20 mouse cellular contexts compared by ENCODE assay signal in the genomic region with DNA sequence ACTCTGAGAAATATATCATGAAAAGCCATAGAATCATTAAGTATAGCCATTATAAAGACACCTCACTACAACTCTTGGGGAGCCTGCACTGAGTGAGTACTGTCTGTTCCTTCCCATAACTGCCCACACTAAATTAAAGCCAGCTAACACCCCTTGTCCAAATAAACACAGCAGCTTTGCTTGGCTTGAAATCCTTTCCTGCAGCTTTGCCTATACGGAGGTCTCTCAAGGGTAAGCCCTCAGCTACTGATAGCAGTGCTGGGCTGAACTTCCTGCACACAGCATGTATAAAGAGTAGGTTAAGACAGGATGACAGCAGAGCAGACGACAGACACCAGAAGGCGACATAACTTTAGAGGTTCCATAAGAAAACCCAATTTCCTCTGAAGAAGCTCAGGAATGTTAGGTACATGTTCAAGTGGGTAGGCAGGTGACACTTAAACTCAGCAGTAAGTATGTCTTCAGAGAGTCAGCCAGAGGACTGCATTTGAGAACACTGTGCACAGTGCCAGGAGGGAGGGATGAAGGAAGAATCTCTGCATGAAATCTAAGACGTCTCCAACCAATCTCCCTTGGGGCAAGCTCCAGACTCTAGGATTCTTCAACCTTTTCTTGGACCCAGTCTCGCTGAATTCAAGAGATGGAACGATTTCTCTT. TPM values are rescaled to one million over a fixed set of nuclear protein-coding genes. Genes with fewer than 3 reads are reported as not detected.
DNase-seq lines count a peak whose midpoint lies in the region; ATAC-seq lines count a peak whose summit lies in the region.
"Had no signal": no experiment of that assay in that cellular context is flagged by ENCODE, and none has a peak within 500 bp of the region (broad histone marks: within the 10 kb centered on the region; RNA-seq: fewer than 3 reads in every experiment).

No protein-coding gene starts in this region.

- no peaks in the 10 kb centered on the region for H3K36me3 ChIP-seq in heart, embryonic 16.5 days (ENCODE audit: control insufficient read depth, insufficient read depth)
- H3K36me3 ChIP-seq in lung, embryonic 16.5 days (ENCODE audit: control insufficient read depth, insufficient read depth, low read length), result no peaks in the 10 kb centered on the region; the same call in 1 of the 2 replicates

- no peak overlapping the region for H3K9ac ChIP-seq in heart, embryonic 16.5 days (ENCODE audit: low read length)
- no peak overlapping the region for H3K9ac ChIP-seq in lung, embryonic 16.5 days (ENCODE audit: low read length)
- H3K9ac ChIP-seq: forebrain, embryonic 13.5 days; hindbrain, embryonic 15.5 days; liver, embryonic 12.5 days; neural tube, embryonic 13.5 days had no signal

- intact Hi-C loops in gastrocnemius, postnatal 36 days (cut with DNase I), result no loop called here

- H3K4me1 ChIP-seq in heart, embryonic 16.5 days (ENCODE audit: control insufficient read depth, insufficient read depth, low read length), result no peaks in the 10 kb centered on the region
- H3K4me1 ChIP-seq in lung, embryonic 16.5 days (replicated peaks; ENCODE audit: control insufficient read depth, insufficient read depth, low read length), result 0 out of 2 replicates have a peak, but pooled peaks cover 4% of the 10 kb centered on the region
- H3K4me1 ChIP-seq: forebrain, embryonic 13.5 days; hindbrain, embryonic 15.5 days; limb, embryonic 10.5 days; liver, embryonic 12.5 days had no signal

- ATAC-seq in heart, embryonic 16.5 days (replicated peaks; ENCODE audit: extremely low read depth, insufficient read depth, low FRiP score), result peak; percentile 70
- ATAC-seq in lung, embryonic 16.5 days (ENCODE audit: low read depth), result peak; percentile 56; the same call in 1 of the 2 replicates
- ATAC-seq: activated CD4-positive, CD25-positive, alpha-beta regulatory T cell, adult 4 months; forebrain, embryonic 13.5 days; liver, embryonic 12.5 days; midbrain, embryonic 16.5 days had no signal

- no peak overlapping the region for H3K4me2 ChIP-seq in heart, embryonic 16.5 days (ENCODE audit: low read depth, low read length)
- H3K4me2 ChIP-seq in lung, embryonic 16.5 days (ENCODE audit: low read depth, low read length), result no peak overlapping the region
- H3K4me2 ChIP-seq: forebrain, embryonic 13.5 days; hindbrain, embryonic 15.5 days; liver, embryonic 12.5 days; neural tube, embryonic 13.5 days had no signal

- WGBS in heart, embryonic 16.5 days, result 45% methylated on average over 6 of the region's 6 CpGs
- 35% methylated on average over 6 of the region's 6 CpGs for WGBS in lung, embryonic 16.5 days

- no peak overlapping the region for H3K27ac ChIP-seq in heart, embryonic 16.5 days (ENCODE audit: low read length)
- no peak overlapping the region for H3K27ac ChIP-seq in lung, embryonic 16.5 days (ENCODE audit: low read length)
- H3K27ac ChIP-seq: forebrain, embryonic 13.5 days; hindbrain, embryonic 15.5 days; limb, embryonic 10.5 days; liver, embryonic 12.5 days; neural tube, embryonic 13.5 days had no signal

- no peak overlapping the region for H3K4me3 ChIP-seq in heart, embryonic 16.5 days (ENCODE audit: low read length)
- H3K4me3 ChIP-seq in lung, embryonic 16.5 days (ENCODE audit: low read length), result no peak overlapping the region
- H3K4me3 ChIP-seq: forebrain, embryonic 13.5 days; hindbrain, embryonic 15.5 days; limb, embryonic 10.5 days; liver, embryonic 12.5 days; neural tube, embryonic 13.5 days had no signal

- H3K27me3 ChIP-seq in heart, embryonic 16.5 days (ENCODE audit: control insufficient read depth, insufficient read depth, low read length), result no peaks in the 10 kb centered on the region
- no peaks in the 10 kb centered on the region for H3K27me3 ChIP-seq in lung, embryonic 16.5 days (ENCODE audit: control insufficient read depth, insufficient read depth, low read depth, low read length)
- H3K27me3 ChIP-seq: forebrain, embryonic 13.5 days; hindbrain, embryonic 15.5 days; liver, embryonic 12.5 days; neural tube, embryonic 13.5 days had no signal

- no peaks in the 10 kb centered on the region for H3K9me3 ChIP-seq in heart, embryonic 16.5 days (replicated peaks; ENCODE audit: control insufficient read depth, low read length)
- H3K9me3 ChIP-seq in lung, embryonic 16.5 days (ENCODE audit: control insufficient read depth, low read length), result no peaks in the 10 kb centered on the region
- H3K9me3 ChIP-seq: forebrain, embryonic 13.5 days; hindbrain, embryonic 15.5 days; limb, embryonic 10.5 days; liver, embryonic 12.5 days; neural tube, embryonic 13.5 days had no signal

- DNase-seq in gastrocnemius, adult 18-20 months (ENCODE audit: low spot score), result peak; percentile 65
- DNase-seq in gastrocnemius, postnatal 36 days, result no peak
- DNase-seq in heart, adult 8-10 months (ENCODE audit: low spot score), result no peak
- peak; percentile 16 for DNase-seq in embryo, embryonic 10 days (ENCODE audit: low spot score)
- DNase-seq in kidney, postnatal 10 days, result no peak
- no peak for DNase-seq in adrenal gland, adult 2 months
- DNase-seq: cerebellum, adult 11 months; cerebellum, postnatal 36 days; kidney, adult 2 months; right cerebral cortex, postnatal 4 days; thymus, adult 18-20 months had no signal

RNA-seq across cellular contexts. Expression of a gene that starts 28.2 kb away (rescaled TPM):
- total RNA-seq in gastrocnemius, adult 18-20 months (2021), result 10 to 100 TPM; 14.6 to 19.5 TPM
- total RNA-seq in gastrocnemius, postnatal 36 days (2021), result 10 to 100 TPM; 17.8 to 24.4 TPM
- polyA plus RNA-seq in heart, embryonic 16.5 days (2015; fragmentation: Nextera tagmentation; extraction: Ambion mirVana), result 77.2 and 82.5 TPM in 2 replicates
- total RNA-seq in heart, adult 8-10 months (2022), result 10 to 100 TPM; 74.4 to 89.0 (median 78.8) TPM
- polyA plus RNA-seq in lung, embryonic 16.5 days (2015; fragmentation: Nextera tagmentation; extraction: Ambion mirVana), result 36.3 and 36.8 TPM in 2 replicates
- total RNA-seq in adrenal gland, adult 2 months (2021), result 10 to 100 TPM; 40.6 to 53.7 TPM
- polyA plus RNA-seq in adrenal gland, adult 2 months (2012; rRNA removed), result 14.4 and 16.8 TPM in 2 replicates

RNA-seq across cellular contexts. Expression of a gene that starts 28.6 kb away (rescaled TPM):
- 10 to 100 TPM; 22.6 to 28.3 TPM for total RNA-seq in gastrocnemius, adult 18-20 months (2021)
- 10 to 100 TPM; 21.6 to 23.6 TPM for total RNA-seq in gastrocnemius, postnatal 36 days (2021)
- polyA plus RNA-seq in heart, embryonic 16.5 days (2015; fragmentation: Nextera tagmentation; extraction: Ambion mirVana), result 25.0 and 26.9 TPM in 2 replicates
- 10 to 100 TPM; 13.6 to 17.4 (median 14.5) TPM for total RNA-seq in heart, adult 8-10 months (2022)
- polyA plus RNA-seq in lung, embryonic 16.5 days (2015; fragmentation: Nextera tagmentation; extraction: Ambion mirVana), result 34.5 and 35.5 TPM in 2 replicates
- 10 to 100 TPM in 1 of 2 experiments, 1 to 10 TPM in 1; 9.1 to 15.1 TPM for total RNA-seq in adrenal gland, adult 2 months (2021)
- polyA plus RNA-seq in adrenal gland, adult 2 months (2012; rRNA removed), result 3.8 and 4.0 TPM in 2 replicates

RNA-seq across cellular contexts. Expression of a gene that starts 28.6 kb away (rescaled TPM):
- 1 to 10 TPM; 7.0 TPM for total RNA-seq in gastrocnemius, adult 18-20 months (2021)
- total RNA-seq in gastrocnemius, postnatal 36 days (2021), result 1 to 10 TPM; 6.7 to 7.4 TPM
- polyA plus RNA-seq in heart, embryonic 16.5 days (2015; fragmentation: Nextera tagmentation; extraction: Ambion mirVana), result 21.5 and 21.7 TPM in 2 replicates
- total RNA-seq in heart, adult 8-10 months (2022), result 10 to 100 TPM; 12.7 to 14.5 (median 13.7) TPM
- 25.5 and 27.4 TPM in 2 replicates for polyA plus RNA-seq in lung, embryonic 16.5 days (2015; fragmentation: Nextera tagmentation; extraction: Ambion mirVana)
- total RNA-seq in adrenal gland, adult 2 months (2021), result 10 to 100 TPM; 15.0 to 18.3 TPM
- polyA plus RNA-seq in adrenal gland, adult 2 months (2012; rRNA removed), result 4.8 and 6.5 TPM in 2 replicates

RNA-seq across cellular contexts. Expression of a gene that starts 39.0 kb away (rescaled TPM):
- total RNA-seq in gastrocnemius, adult 18-20 months (2021), result 10 to 100 TPM; 24.4 to 35.0 TPM
- 10 to 100 TPM; 27.3 to 32.1 TPM for total RNA-seq in gastrocnemius, postnatal 36 days (2021)
- polyA plus RNA-seq in heart, embryonic 16.5 days (2015; fragmentation: Nextera tagmentation; extraction: Ambion mirVana), result 8.4 and 9.0 TPM in 2 replicates
- 1 to 10 TPM; 5.3 to 7.9 (median 5.9) TPM for total RNA-seq in heart, adult 8-10 months (2022)
- 11.8 and 12.9 TPM in 2 replicates for polyA plus RNA-seq in lung, embryonic 16.5 days (2015; fragmentation: Nextera tagmentation; extraction: Ambion mirVana)
- 1 to 10 TPM; 6.8 to 7.3 TPM for total RNA-seq in adrenal gland, adult 2 months (2021)
- 10.2 and 11.7 TPM in 2 replicates for polyA plus RNA-seq in adrenal gland, adult 2 months (2012; rRNA removed)

RNA-seq across cellular contexts. Expression of a gene that starts 39.1 kb away (rescaled TPM):
- total RNA-seq in gastrocnemius, adult 18-20 months (2021), result 100 to 1,000 TPM; 228 to 237 TPM
- 100 to 1,000 TPM; 190 to 215 TPM for total RNA-seq in gastrocnemius, postnatal 36 days (2021)
- polyA plus RNA-seq in heart, embryonic 16.5 days (2015; fragmentation: Nextera tagmentation; extraction: Ambion mirVana), result 87.9 and 90.7 TPM in 2 replicates
- total RNA-seq in heart, adult 8-10 months (2022), result 10 to 100 TPM; 81.9 to 98.4 (median 89.6) TPM
- 123 and 128 TPM in 2 replicates for polyA plus RNA-seq in lung, embryonic 16.5 days (2015; fragmentation: Nextera tagmentation; extraction: Ambion mirVana)
- 100 to 1,000 TPM; 157 to 167 TPM for total RNA-seq in adrenal gland, adult 2 months (2021)
- polyA plus RNA-seq in adrenal gland, adult 2 months (2012; rRNA removed), result 40.6 and 47.4 TPM in 2 replicates

Comparison
In these comparisons a context has a peak if more than half of its experiments do, and no peak if none do; other contexts are left out.
1. DNase-seq: peak in gastrocnemius, adult 18-20 months (single experiment) and embryo, embryonic 10 days (single experiment); none in gastrocnemius, postnatal 36 days (0 of 2), heart, adult 8-10 months (single experiment), kidney, postnatal 10 days (single experiment) and adrenal gland, adult 2 months (single experiment).